Mouse (Mus musculus) CD4-positive naive resting alpha-beta T cell, adult 76 days (primary cell): ENCODE results near the gene Ifit3b. TPM values are rescaled to one million over a fixed set of nuclear protein-coding genes. Genes with fewer than 3 reads are reported as not detected.

ENCODE experiments used
- total RNA-seq: library from RNA; stranded (reverse); gene quantifications from one replicate; pipeline ENCODE4 v1.2.4, GENCODE M21; 2023

The Ifit3b gene
- 1.2 TPM for total RNA-seq

DNA sequence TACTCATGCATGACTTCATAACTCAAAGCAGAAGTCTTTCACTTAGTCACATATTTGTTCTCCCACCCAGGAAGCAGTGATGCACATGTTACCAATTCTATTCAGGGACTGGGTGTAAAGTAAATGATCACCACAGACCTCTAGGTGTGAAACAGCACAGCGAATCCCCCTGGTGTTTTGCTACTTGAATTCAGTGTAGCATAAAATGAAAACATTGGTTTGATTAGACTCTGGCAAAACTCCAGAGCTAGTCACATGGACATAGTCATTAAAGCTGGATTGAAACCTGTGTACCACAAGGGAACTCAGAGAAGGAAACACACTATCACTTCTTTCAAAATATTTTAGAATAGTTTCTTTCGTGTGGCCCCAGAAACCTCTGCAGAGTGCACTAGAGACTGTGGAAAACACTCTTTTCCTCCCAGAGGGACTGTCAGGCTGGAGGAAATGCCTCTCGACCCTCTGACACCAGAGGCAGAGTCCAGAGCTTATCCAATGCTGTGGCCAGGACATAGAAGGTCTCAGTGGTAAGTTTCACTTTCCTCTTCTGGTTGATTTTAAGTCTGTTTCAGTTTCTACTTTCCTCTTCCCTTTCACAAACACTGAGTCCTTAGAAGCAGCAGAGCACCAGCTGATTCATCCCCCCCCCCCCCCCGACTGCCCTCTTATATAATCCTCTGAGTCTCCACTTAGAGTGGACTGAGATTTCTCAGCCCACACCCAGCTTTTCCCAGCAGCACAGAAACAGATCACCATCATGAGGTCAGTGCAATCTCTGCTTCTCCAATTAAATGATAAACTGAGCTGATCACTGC lies at the start of gene Ifit3b:
TSS of gene Ifit3b (plus strand) at position 734 of the 815 bp plus-strand sequence.

DNA sequence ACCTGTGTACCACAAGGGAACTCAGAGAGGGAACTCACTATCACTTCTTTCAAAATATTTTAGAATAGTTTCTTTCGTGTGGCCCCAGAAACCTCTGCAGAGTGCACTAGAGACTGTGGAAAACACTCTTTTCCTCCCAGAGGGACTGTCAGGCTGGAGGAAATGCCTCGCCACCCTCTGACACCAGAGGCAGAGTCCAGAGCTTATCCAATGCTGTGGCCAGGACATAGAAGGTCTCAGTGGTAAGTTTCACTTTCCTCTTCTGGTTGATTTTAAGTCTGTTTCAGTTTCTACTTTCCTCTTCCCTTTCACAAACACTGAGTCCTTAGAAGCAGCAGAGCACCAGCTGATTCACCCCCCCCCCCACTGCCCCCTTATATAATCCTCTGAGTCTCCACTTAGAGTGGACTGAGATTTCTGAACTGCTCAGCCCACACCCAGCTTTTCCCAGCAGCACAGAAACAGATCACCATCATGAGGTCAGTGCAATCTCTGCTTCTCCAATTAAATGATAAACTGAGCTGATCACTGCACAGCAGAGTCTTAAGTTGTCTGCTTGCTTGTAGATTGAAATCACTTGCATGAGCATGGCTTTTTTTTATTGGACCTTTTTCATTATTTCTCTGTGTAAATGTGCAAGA lies 24.5 kb upstream of the Ifit3b start, which contains the start of gene Ifit3:
TSS of gene Ifit3 (plus strand) at position 406 of the 641 bp plus-strand sequence.

DNA sequence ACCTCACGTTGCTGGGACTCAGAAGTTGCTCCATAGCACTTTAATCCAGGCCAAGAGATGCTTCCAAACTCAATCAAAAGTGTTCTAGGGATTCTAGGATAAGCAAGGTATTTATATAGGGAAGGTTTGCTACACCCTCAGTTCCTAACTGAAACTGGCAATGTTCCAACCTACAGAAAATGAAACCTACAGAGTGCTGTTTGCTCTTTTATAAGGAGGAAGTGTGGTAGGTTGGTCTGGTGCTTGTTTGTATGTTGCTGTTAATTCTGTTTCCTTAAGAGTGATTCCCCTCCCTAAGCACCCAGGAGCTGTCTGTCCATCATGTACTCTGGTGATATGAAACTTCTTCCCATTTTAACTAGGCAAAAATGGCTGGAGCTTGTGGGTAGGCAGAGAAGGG lies 5.9 kb upstream of the Ifit3b start, which contains the start of gene Ifit1bl1:
TSS of gene Ifit1bl1 (minus strand) at position 69 of the 400 bp plus-strand sequence.

DNA sequence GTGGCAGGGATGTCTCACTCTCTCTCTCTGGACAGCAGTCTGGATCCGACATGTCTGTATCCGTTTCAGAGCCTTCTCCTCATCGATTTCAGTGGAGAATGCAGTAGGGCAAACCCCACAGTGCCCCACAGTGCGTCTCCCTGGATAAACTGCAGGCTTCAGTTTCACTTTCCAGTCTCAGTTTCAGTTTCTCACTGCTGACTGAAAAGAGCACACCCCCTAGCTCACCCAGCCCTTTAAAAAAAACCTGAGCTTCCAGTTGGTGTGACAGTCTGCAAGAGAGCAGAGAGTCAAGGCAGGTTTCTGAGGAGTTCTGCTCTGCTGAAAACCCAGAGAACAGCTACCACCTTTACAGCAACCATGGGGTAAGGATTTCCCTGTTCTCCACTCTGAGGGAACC lies 32.9 kb downstream of the Ifit3b start, which contains the start of the genes Ifit1bl2 and Ifit1:
TSS of gene Ifit1bl2 (minus strand) at position 121 of the 400 bp plus-strand sequence.
TSS of gene Ifit1 (plus strand) at position 249 of the 400 bp plus-strand sequence.

Other genes starting within 250 kb of the Ifit3b start
- not detected for gene Ch25h, start 132.8 kb upstream of the Ifit3b start, total RNA-seq
- gene Lipa, start 80.5 kb upstream of the Ifit3b start, total RNA-seq: 58.7 TPM
- 23.2 TPM for gene Ifit2, start 57.3 kb upstream of the Ifit3b start, total RNA-seq
- gene Ifit3, start 24.4 kb upstream of the Ifit3b start, total RNA-seq: 8.1 TPM
- gene Ifit1bl1, start 6.0 kb upstream of the Ifit3b start, total RNA-seq: 6.8 TPM
- gene Ifit1bl2, start 32.8 kb downstream of the Ifit3b start, total RNA-seq: 0.50 TPM
- 7.6 TPM for gene Ifit1, start 32.9 kb downstream of the Ifit3b start, total RNA-seq
- gene Slc16a12, start 139.3 kb downstream of the Ifit3b start, total RNA-seq: not detected